Mouse (Mus musculus): ENCODE results near the gene Tat. TPM values are rescaled to one million over a fixed set of nuclear protein-coding genes. Genes with fewer than 3 reads are reported as not detected.

Gene Tat
- total and polyA plus RNA-seq, 3 experiments = not detected

- no peak overlapping the region for H3K27ac ChIP-seq (ENCODE audit: insufficient read depth, low read depth)
- H3K79me2 ChIP-seq (replicated peaks; ENCODE audit: control insufficient read depth, extremely low read depth, insufficient read depth, poor library complexity, severe bottlenecking) = no peaks in the 10 kb centered on the region
- dilution Hi-C loops (cut with MboI; ENCODE audit: extremely low pct_ligation_motif_present, extremely low pct_unique_long_range_greater_than_20kb, low sequenced_read_pairs) (no loop called here), in situ Hi-C loops (cut with MboI; ENCODE audit: low pct_ligation_motif_present, low pct_unique_long_range_greater_than_20kb, low sequenced_read_pairs) (no loop called here)
- no peaks in the 10 kb centered on the region for H3K36me3 ChIP-seq (replicated peaks in 1 of 2; ENCODE audit: control insufficient read depth in 1 of 2, insufficient read depth in 1 of 2, low read length in 1 of 2)
- H3K4me1 ChIP-seq (ENCODE audit: control insufficient read depth in 1 of 2, insufficient read depth in 2 of 2) = no peaks in the 10 kb centered on the region
- no peak for DNase-seq (ENCODE audit: extremely low read depth)
- H3K4me2 ChIP-seq (ENCODE audit: insufficient read depth, low read depth, poor library complexity, severe bottlenecking) = no peak overlapping the region
- no peak overlapping the region for H3K4me3 ChIP-seq (replicated peaks in 1 of 3; ENCODE audit: low read depth in 2 of 3, low read length in 2 of 3, poor library complexity in 1 of 3)
- no peak overlapping the region for H3K9ac ChIP-seq (ENCODE audit: insufficient read depth, low read depth)
- H3K27me3 ChIP-seq (replicated peaks) = peaks cover 3% of the 10 kb centered on the region
- H3K9me3 ChIP-seq (replicated peaks; ENCODE audit: low read length) = peaks cover 3% of the 10 kb centered on the region
- no peak for TF ChIP-seq MXI1 (IDR thresholded peaks at IDR 0.05; ENCODE audit: low read depth, low read length)
- no peak for TF ChIP-seq ZNF384 (IDR thresholded peaks at IDR 0.05; ENCODE audit: low read depth, low read length)
- TF ChIP-seq TCF12 (IDR thresholded peaks at IDR 0.05; ENCODE audit: low read depth, low read length) = no peak
- no peak for TF ChIP-seq BHLHE40 (IDR thresholded peaks at IDR 0.05; ENCODE audit: low read depth, low read length)
- no peak for TF ChIP-seq CTCF (conservative IDR thresholded peaks at IDR 0.05 in 1 of 2, IDR thresholded peaks at IDR 0.05 in 1 of 2; ENCODE audit: low read depth in 2 of 2, low read length in 2 of 2)
- no peak for TF ChIP-seq ETS1 (conservative IDR thresholded peaks at IDR 0.05; ENCODE audit: low read depth, low read length)
- TF ChIP-seq NELFE (IDR thresholded peaks at IDR 0.05; ENCODE audit: low read depth, low read length) = no peak
- TF ChIP-seq GABPA (IDR thresholded peaks at IDR 0.05; ENCODE audit: insufficient replicate concordance, low read depth, low read length) = no peak
- no peak for TF ChIP-seq ZMIZ1 (IDR thresholded peaks at IDR 0.05; ENCODE audit: low read depth, low read length)
- no peak for TF ChIP-seq JUN (IDR thresholded peaks at IDR 0.05; ENCODE audit: insufficient read depth, low read depth, low read length)
- TF ChIP-seq PAX5 (IDR thresholded peaks at IDR 0.05; ENCODE audit: low read length) = no peak
- TF ChIP-seq ZC3H11A (IDR thresholded peaks at IDR 0.05; ENCODE audit: low read depth, low read length) = no peak
- TF ChIP-seq POLR2AphosphoS2 (IDR thresholded peaks at IDR 0.05; ENCODE audit: low read depth, low read length) = no peak
- TF ChIP-seq ELF1 (IDR thresholded peaks at IDR 0.05; ENCODE audit: low read depth, low read length) = no peak
- TF ChIP-seq JUND (conservative IDR thresholded peaks at IDR 0.05; ENCODE audit: low read depth, low read length) = no peak
- no peak for TF ChIP-seq POLR2A (IDR thresholded peaks at IDR 0.05; ENCODE audit: low read depth, low read length)
- TF ChIP-seq MEF2A (IDR thresholded peaks at IDR 0.05; ENCODE audit: borderline replicate concordance, low read depth, low read length) = no peak
- no peak for TF ChIP-seq SIN3A (IDR thresholded peaks at IDR 0.05; ENCODE audit: low read length)
- no peak for TF ChIP-seq EP300 (IDR thresholded peaks at IDR 0.05; ENCODE audit: low read length)
Measured at GRCm38 (mm10) chr8:109987776-109988175, 2.5 kb upstream of the Tat start.

- dilution Hi-C loops (cut with MboI; ENCODE audit: extremely low pct_ligation_motif_present, extremely low pct_unique_long_range_greater_than_20kb, low sequenced_read_pairs) = no loop called here
- Histone ChIP-seq H3K27me3 (replicated peaks) (peaks cover 1% of the 10 kb centered on the region), H3K4me1 (ENCODE audit: control insufficient read depth in 1 of 2, insufficient read depth in 2 of 2) (no peaks in the 10 kb centered on the region), H3K4me2 (ENCODE audit: insufficient read depth, low read depth, poor library complexity, severe bottlenecking) (no peak overlapping the region), H3K36me3 (replicated peaks in 1 of 2; ENCODE audit: control insufficient read depth in 1 of 2, insufficient read depth in 1 of 2, low read length in 1 of 2) (no peaks in the 10 kb centered on the region), H3K79me2 (replicated peaks; ENCODE audit: control insufficient read depth, extremely low read depth, insufficient read depth, poor library complexity, severe bottlenecking) (no peaks in the 10 kb centered on the region), H3K9me3 (replicated peaks; ENCODE audit: low read length) (peaks cover 3% of the 10 kb centered on the region), H3K4me3 (replicated peaks in 1 of 3; ENCODE audit: low read depth in 2 of 3, low read length in 2 of 3, poor library complexity in 1 of 3) (no peak overlapping the region), H3K9ac (ENCODE audit: insufficient read depth, low read depth) (no peak overlapping the region), H3K27ac (ENCODE audit: insufficient read depth, low read depth) (no peak overlapping the region)
- no peak for DNase-seq (ENCODE audit: extremely low read depth)
- no peak for TF ChIP-seq EP300 (IDR thresholded peaks at IDR 0.05; ENCODE audit: low read length)
- TF ChIP-seq HCFC1 (IDR thresholded peaks at IDR 0.05; ENCODE audit: low read depth, low read length) = no peak
- no peak for TF ChIP-seq ZKSCAN1 (IDR thresholded peaks at IDR 0.05; ENCODE audit: borderline replicate concordance, low read depth, low read length)
- TF ChIP-seq CTCF (conservative IDR thresholded peaks at IDR 0.05 in 1 of 2, IDR thresholded peaks at IDR 0.05 in 1 of 2; ENCODE audit: low read depth in 2 of 2, low read length in 2 of 2) = peak in 1 of 2 experiments; percentile 39; a peak in 2 of 4 replicates
- no peak for TF ChIP-seq IRF4 (IDR thresholded peaks at IDR 0.05; ENCODE audit: low read depth, low read length)
- no peak for TF ChIP-seq MYC (IDR thresholded peaks at IDR 0.05; ENCODE audit: low read depth, low read length)
- TF ChIP-seq MAX (IDR thresholded peaks at IDR 0.05; ENCODE audit: low read length) = no peak
- TF ChIP-seq POLR2AphosphoS2 (IDR thresholded peaks at IDR 0.05; ENCODE audit: low read depth, low read length) = no peak
- no peak for TF ChIP-seq TCF12 (IDR thresholded peaks at IDR 0.05; ENCODE audit: low read depth, low read length)
- TF ChIP-seq NRF1 (IDR thresholded peaks at IDR 0.05; ENCODE audit: low read depth, low read length) = peak; percentile 69
- in situ Hi-C loops (cut with MboI; ENCODE audit: low pct_ligation_motif_present, low pct_unique_long_range_greater_than_20kb, low sequenced_read_pairs) = no loop called here
Measured at GRCm38 (mm10) chr8:109989151-109989550, 1.1 kb upstream of the Tat start.

All from CH12.LX (cell line).